Mouse (Mus musculus): ENCODE data around the gene Abhd5. TPM values are rescaled to one million over a fixed set of nuclear protein-coding genes. Genes with fewer than 3 reads are reported as not detected.
"Not testable (repeated sequence)": the region's sequence is repeated elsewhere in the genome, so short reads cannot be mapped to it uniquely, and the experiment has no call there.

Gene Abhd5
- polyA plus RNA-seq (2015; fragmentation: Nextera tagmentation; extraction: Ambion mirVana) = 27.7 and 29.5 TPM in 2 replicates

GRCm38 (mm10) chr9:122351303-122352024 is at the start of gene Abhd5:
Abhd5 (plus strand) TSS chr9:122351608.
- no peaks in the 10 kb centered on the region for H3K9me3 ChIP-seq
- under 1% methylated on average over 81 of the region's 84 CpGs for WGBS
- peak within 1 kb of the TSS; percentile 16 for H3K27ac ChIP-seq
- H3K27me3 ChIP-seq = no peaks in the 10 kb centered on the region
- peak within 1 kb of the TSS; percentile 67 for H3K4me2 ChIP-seq (replicated peaks)
- H3K36me3 ChIP-seq = no peaks in the 10 kb centered on the region
- peak within 1 kb of the TSS; percentile 88 for H3K9ac ChIP-seq
- H3K4me3 ChIP-seq = peak within 1 kb of the TSS; percentile 72
- H3K4me1 ChIP-seq = 0 out of 2 replicates have a peak, but pooled peaks cover 3% of the 10 kb centered on the region
- peak; percentile 95 for ATAC-seq (ENCODE audit: low FRiP score, low read depth)

- peaks cover 6% of the 10 kb centered on the region; the same call in 1 of the 2 replicates for H3K4me1 ChIP-seq
- no peak overlapping the region for H3K4me2 ChIP-seq (replicated peaks)
- H3K9me3 ChIP-seq = no peaks in the 10 kb centered on the region
- H3K27me3 ChIP-seq = 0 out of 2 replicates have a peak, but pooled peaks cover 2% of the 10 kb centered on the region
- ATAC-seq (ENCODE audit: low FRiP score, low read depth) = no peak
- H3K4me3 ChIP-seq = no peak overlapping the region
- WGBS = 86% methylated on average over 3 of the region's 3 CpGs
- no peak overlapping the region for H3K27ac ChIP-seq
- no peaks in the 10 kb centered on the region for H3K36me3 ChIP-seq
- no peak overlapping the region for H3K9ac ChIP-seq
These were observed 46.1 kb upstream of the Abhd5 start for GRCm38 (mm10) chr9:122305302-122305701.

- H3K4me2 ChIP-seq (replicated peaks) = no peak overlapping the region
- H3K36me3 ChIP-seq = no peaks in the 10 kb centered on the region
- H3K27me3 ChIP-seq = 0 out of 2 replicates have a peak, but pooled peaks cover 2% of the 10 kb centered on the region
- no peaks in the 10 kb centered on the region for H3K9me3 ChIP-seq
- no peak overlapping the region for H3K9ac ChIP-seq
- 64% methylated on average over 14 of the region's 14 CpGs for WGBS
- no peak overlapping the region for H3K4me3 ChIP-seq
- ATAC-seq (ENCODE audit: low FRiP score, low read depth) = no peak
- H3K27ac ChIP-seq = no peak overlapping the region
- peaks cover 11% of the 10 kb centered on the region for H3K4me1 ChIP-seq
These were observed 42.1 kb upstream of the Abhd5 start for GRCm38 (mm10) chr9:122309013-122309980.

- Histone ChIP-seq H3K9ac (peak overlapping the region; percentile 67), H3K4me2 (replicated peaks) (peak overlapping the region; percentile 62), H3K4me1 (peaks cover 11% of the 10 kb centered on the region), H3K27me3 (0 out of 2 replicates have a peak, but pooled peaks cover 2% of the 10 kb centered on the region), H3K36me3 (no peaks in the 10 kb centered on the region), H3K9me3 (no peaks in the 10 kb centered on the region), H3K4me3 (peak overlapping the region; percentile 47), H3K27ac (peak overlapping the region; percentile 79)
- WGBS = 8% methylated on average over 18 of the region's 19 CpGs
- peak; percentile 88 for ATAC-seq (ENCODE audit: low FRiP score, low read depth)
These were observed 40.8 kb upstream of the Abhd5 start for GRCm38 (mm10) chr9:122310613-122311049.

GRCm38 (mm10) chr9:122311051-122311760 is 40.2 kb upstream of the Abhd5 start:
- Histone ChIP-seq H3K27me3 (0 out of 2 replicates have a peak, but pooled peaks cover 2% of the 10 kb centered on the region), H3K36me3 (no peaks in the 10 kb centered on the region), H3K27ac (peak overlapping the region; percentile 79), H3K9me3 (no peaks in the 10 kb centered on the region), H3K4me2 (replicated peaks) (peak overlapping the region; percentile 62), H3K9ac (peak overlapping the region; percentile 67), H3K4me3 (peak overlapping the region; percentile 47), H3K4me1 (peaks cover 11% of the 10 kb centered on the region)
- peak; percentile 45 for ATAC-seq (ENCODE audit: low FRiP score, low read depth)
- 68% methylated on average over 7 of the region's 7 CpGs for WGBS

GRCm38 (mm10) chr9:122312296-122312990 is 39.0 kb upstream of the Abhd5 start:
- Histone ChIP-seq H3K27ac (no peak overlapping the region), H3K4me3 (no peak overlapping the region), H3K27me3 (0 out of 2 replicates have a peak, but pooled peaks cover 2% of the 10 kb centered on the region), H3K4me1 (peaks cover 11% of the 10 kb centered on the region), H3K9me3 (no peaks in the 10 kb centered on the region), H3K4me2 (replicated peaks) (no peak overlapping the region), H3K9ac (no peak overlapping the region), H3K36me3 (no peaks in the 10 kb centered on the region)
- no peak for ATAC-seq (ENCODE audit: low FRiP score, low read depth)
- 78% methylated on average over 7 of the region's 7 CpGs for WGBS

GRCm38 (mm10) chr9:122313128-122313527 is 38.3 kb upstream of the Abhd5 start:
- not testable (repeated sequence) for H3K36me3 ChIP-seq; H3K9me3 ChIP-seq; H3K27ac ChIP-seq; H3K27me3 ChIP-seq; H3K4me3 ChIP-seq; H3K4me2 ChIP-seq (replicated peaks); H3K9ac ChIP-seq; ATAC-seq (ENCODE audit: low FRiP score, low read depth)
- WGBS = 72% methylated on average over 1 of the region's 1 CpGs
- peaks cover 11% of the 10 kb centered on the region for H3K4me1 ChIP-seq

- WGBS = 87% methylated on average over 6 of the region's 6 CpGs
- peaks cover 9% of the 10 kb centered on the region for H3K4me1 ChIP-seq
These were observed 37.0 kb upstream of the Abhd5 start for GRCm38 (mm10) chr9:122314386-122314785.

GRCm38 (mm10) chr9:122314942-122315341 is 36.5 kb upstream of the Abhd5 start:
- Histone ChIP-seq H3K27ac (no peak overlapping the region), H3K9ac (no peak overlapping the region), H3K27me3 (no peaks in the 10 kb centered on the region), H3K4me1 (peaks cover 5% of the 10 kb centered on the region), H3K9me3 (no peaks in the 10 kb centered on the region), H3K4me2 (replicated peaks) (no peak overlapping the region), H3K36me3 (no peaks in the 10 kb centered on the region), H3K4me3 (no peak overlapping the region)
- WGBS = 70% methylated on average over 4 of the region's 4 CpGs
- ATAC-seq (ENCODE audit: low FRiP score, low read depth) = no peak

More at GRCm38 (mm10) chr9:122314386-122314785, 37.0 kb upstream of the Abhd5 start:
- H3K9me3 ChIP-seq = no peaks in the 10 kb centered on the region
- H3K36me3 ChIP-seq = no peaks in the 10 kb centered on the region
- no peak overlapping the region for H3K4me2 ChIP-seq (replicated peaks)
- no peak overlapping the region for H3K9ac ChIP-seq
- no peak overlapping the region for H3K27ac ChIP-seq
- H3K4me3 ChIP-seq = no peak overlapping the region
- H3K27me3 ChIP-seq = 0 out of 2 replicates have a peak, but pooled peaks cover 2% of the 10 kb centered on the region
- no peak for ATAC-seq (ENCODE audit: low FRiP score, low read depth)

- Histone ChIP-seq H3K36me3 (no peaks in the 10 kb centered on the region), H3K4me3 (no peak overlapping the region), H3K9ac (no peak overlapping the region), H3K27ac (no peak overlapping the region), H3K4me1 (peaks cover 5% of the 10 kb centered on the region), H3K9me3 (no peaks in the 10 kb centered on the region), H3K27me3 (no peaks in the 10 kb centered on the region), H3K4me2 (replicated peaks) (no peak overlapping the region)
- 78% methylated on average over 11 of the region's 11 CpGs for WGBS
- no peak for ATAC-seq (ENCODE audit: low FRiP score, low read depth)
These were observed 35.9 kb upstream of the Abhd5 start for GRCm38 (mm10) chr9:122315501-122315900.

GRCm38 (mm10) chr9:122316562-122316961 is 34.8 kb upstream of the Abhd5 start:
- no peak overlapping the region for H3K4me2 ChIP-seq (replicated peaks)
- no peak overlapping the region for H3K4me3 ChIP-seq
- no peak overlapping the region for H3K9ac ChIP-seq
- H3K27ac ChIP-seq = no peak overlapping the region
- ATAC-seq (ENCODE audit: low FRiP score, low read depth) = no peak
- no peaks in the 10 kb centered on the region for H3K27me3 ChIP-seq
- 94% methylated on average over 7 of the region's 7 CpGs for WGBS
- no peaks in the 10 kb centered on the region for H3K36me3 ChIP-seq
- H3K9me3 ChIP-seq = no peaks in the 10 kb centered on the region
- no peaks in the 10 kb centered on the region for H3K4me1 ChIP-seq
